Mouse (Mus musculus) liver, embryonic 15.5 days (tissue): ENCODE results near the gene Adamtsl1. TPM values are rescaled to one million over a fixed set of nuclear protein-coding genes. Genes with fewer than 3 reads are reported as not detected.

Experiments
- ATAC-seq: fragments of 200-750 bp; cut with Nextera tagmentation; 2 replicates; pipeline ENCODE4 v1.8.0; 2017; ENCODE audit warnings: moderate number of reproducible peaks, mild to moderate bottlenecking, moderate library complexity; ENCODE audit not compliant: insufficient read depth
- H3K27ac ChIP-seq: fragments of 300-500 bp; sonication (generic); replicated peaks from 2 replicates; pipeline ENCODE4 v1.5.1; 2015; ENCODE audit warnings: mild to moderate bottlenecking, inconsistent platforms
- H3K27me3 ChIP-seq: fragments of 300-500 bp; sonication (generic); 2 replicates; pipeline ENCODE4 v1.6.1; 2015; ENCODE audit warnings: mild to moderate bottlenecking, inconsistent platforms
- H3K36me3 ChIP-seq: fragments of 300-500 bp; sonication (generic); replicated peaks from 2 replicates; pipeline ENCODE4 v1.6.1; 2015; ENCODE audit warnings: moderate library complexity, mild to moderate bottlenecking, inconsistent platforms
- H3K4me1 ChIP-seq: fragments of 300-500 bp; sonication (generic); replicated peaks from 2 replicates; pipeline ENCODE4 v1.6.1; 2015; ENCODE audit warnings: inconsistent platforms
- H3K4me2 ChIP-seq: fragments of 300-500 bp; sonication (generic); 2 replicates; pipeline ENCODE4 v1.6.1; 2015; ENCODE audit warnings: moderate library complexity, mild to moderate bottlenecking, inconsistent platforms
- H3K4me3 ChIP-seq: fragments of 300-500 bp; sonication (generic); replicated peaks from 2 replicates; pipeline ENCODE4 v1.5.1; 2015; ENCODE audit warnings: mild to moderate bottlenecking, inconsistent platforms
- H3K9ac ChIP-seq: fragments of 300-500 bp; sonication (generic); 2 replicates; pipeline ENCODE4 v1.6.1; 2015; ENCODE audit warnings: moderate library complexity, mild to moderate bottlenecking, inconsistent platforms
- H3K9me3 ChIP-seq: fragments of 300-500 bp; sonication (generic); replicated peaks from 2 replicates; pipeline ENCODE4 v1.6.1; 2016; ENCODE audit warnings: inconsistent platforms
- WGBS: fragments of 180-500 bp; shearing (Covaris S2); methylation state at CpG from one replicate; pipeline ENCODE4 v1.1.7; 2015; ENCODE audit warnings: mixed read lengths; ENCODE audit not compliant: insufficient replicate concordance; 5-methylcytosine and 5-hydroxymethylcytosine counted together
- polyA plus RNA-seq: library from polyadenylated mRNA; unstranded; fragments of >200 nt; fragmentation: Nextera tagmentation; extraction: Ambion mirVana; gene quantifications from 2 replicates; pipeline ENCODE4 v1.2.1, GENCODE M21; 2015

Gene Adamtsl1
- polyA plus RNA-seq, 1 experiment from 2014 or later = 0.47 TPM

DNA sequence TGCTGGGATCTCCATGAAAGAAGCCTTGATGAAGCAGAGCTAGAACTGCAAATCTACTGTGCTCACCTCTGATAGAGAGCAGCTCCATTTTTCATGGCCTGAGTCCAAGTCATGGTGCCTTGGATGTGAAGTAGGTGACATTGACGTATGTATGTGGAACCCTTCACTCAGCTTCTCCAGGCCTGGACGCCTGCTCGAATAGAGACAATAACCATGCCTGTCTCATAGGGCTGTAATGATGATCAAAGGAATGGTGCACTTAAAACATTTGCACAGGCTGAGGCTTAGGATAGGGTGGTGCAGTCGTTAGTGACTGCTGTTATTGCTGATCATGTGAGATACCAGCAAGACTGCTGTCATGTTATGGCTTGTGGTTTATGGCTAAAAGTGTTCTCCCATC, 801.1 kb downstream of the Adamtsl1 start:
- H3K9me3 ChIP-seq = no peaks in the 10 kb centered on the region
- no peaks in the 10 kb centered on the region for H3K4me1 ChIP-seq
- H3K4me2 ChIP-seq = no peak overlapping the region
- H3K4me3 ChIP-seq = no peak overlapping the region
- H3K9ac ChIP-seq = no peak overlapping the region
- WGBS = 61% methylated on average over 4 of the region's 4 CpGs
- no peak overlapping the region for H3K27ac ChIP-seq
- H3K27me3 ChIP-seq = no peaks in the 10 kb centered on the region
- H3K36me3 ChIP-seq = no peaks in the 10 kb centered on the region
- ATAC-seq = no peak

DNA sequence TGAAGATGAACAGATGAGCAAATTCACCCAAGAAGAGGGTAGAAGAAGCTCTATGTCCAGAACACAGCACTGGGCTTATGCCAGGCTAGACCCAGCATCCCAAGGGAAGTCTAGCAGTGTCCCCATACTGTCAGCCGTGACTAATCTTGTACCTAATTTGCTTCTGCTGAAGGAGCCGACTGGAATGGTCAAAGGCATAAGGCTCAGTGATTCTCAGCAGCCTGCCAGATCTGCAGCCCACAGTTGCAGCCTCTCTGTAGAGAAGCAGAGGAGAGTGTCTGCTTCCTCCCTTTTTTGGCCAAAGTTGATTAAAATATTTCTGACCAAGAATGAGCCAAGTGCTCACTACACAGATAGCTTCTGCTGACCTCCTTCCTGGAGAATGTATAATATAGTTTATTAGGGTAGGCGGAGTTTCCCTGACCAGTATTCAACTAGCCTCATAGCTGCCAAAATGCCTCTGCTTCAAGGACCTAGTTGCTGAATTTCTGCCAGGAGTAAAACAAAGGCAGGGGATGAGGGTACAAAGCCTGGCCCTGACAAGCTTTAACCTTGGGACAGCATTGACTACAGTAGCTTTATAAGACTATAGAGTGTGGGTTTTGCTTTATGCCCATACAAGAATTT, 804.1 kb downstream of the Adamtsl1 start:
- 62% methylated on average over 3 of the region's 3 CpGs for WGBS
- ATAC-seq = no peak

DNA sequence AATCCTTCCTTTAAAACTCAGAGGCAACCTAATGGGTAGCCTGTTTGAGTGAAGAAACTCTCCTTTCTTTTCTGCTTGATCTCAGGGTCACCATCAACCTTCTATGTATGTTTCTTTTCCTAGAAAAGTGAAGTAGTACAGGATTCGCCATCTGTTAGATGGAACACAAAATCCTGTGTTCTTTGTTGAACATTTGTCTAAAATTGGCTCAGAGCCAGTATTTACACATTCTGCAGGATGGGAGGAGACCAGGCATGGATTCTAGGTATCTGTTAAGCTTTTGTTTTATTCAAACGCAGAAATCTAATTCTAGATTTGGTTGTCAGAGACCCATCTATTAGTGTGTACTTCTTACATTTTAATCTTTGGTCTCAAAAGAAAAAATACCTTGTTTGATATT, 811.4 kb downstream of the Adamtsl1 start:
- no peaks in the 10 kb centered on the region for H3K4me1 ChIP-seq
- H3K27me3 ChIP-seq = no peaks in the 10 kb centered on the region
- H3K36me3 ChIP-seq = no peaks in the 10 kb centered on the region
- no peaks in the 10 kb centered on the region for H3K9me3 ChIP-seq
- no peak overlapping the region for H3K4me2 ChIP-seq
- no peak overlapping the region for H3K4me3 ChIP-seq
- 40% methylated on average over 2 of the region's 2 CpGs for WGBS
- no peak overlapping the region for H3K9ac ChIP-seq
- no peak for ATAC-seq
- no peak overlapping the region for H3K27ac ChIP-seq

More for the DNA sequence above, 804.1 kb downstream of the Adamtsl1 start:
- Histone ChIP-seq H3K4me3 (no peak overlapping the region), H3K9ac (no peak overlapping the region), H3K4me1 (no peaks in the 10 kb centered on the region), H3K27me3 (no peaks in the 10 kb centered on the region), H3K4me2 (no peak overlapping the region), H3K27ac (no peak overlapping the region), H3K9me3 (no peaks in the 10 kb centered on the region), H3K36me3 (no peaks in the 10 kb centered on the region)

DNA sequence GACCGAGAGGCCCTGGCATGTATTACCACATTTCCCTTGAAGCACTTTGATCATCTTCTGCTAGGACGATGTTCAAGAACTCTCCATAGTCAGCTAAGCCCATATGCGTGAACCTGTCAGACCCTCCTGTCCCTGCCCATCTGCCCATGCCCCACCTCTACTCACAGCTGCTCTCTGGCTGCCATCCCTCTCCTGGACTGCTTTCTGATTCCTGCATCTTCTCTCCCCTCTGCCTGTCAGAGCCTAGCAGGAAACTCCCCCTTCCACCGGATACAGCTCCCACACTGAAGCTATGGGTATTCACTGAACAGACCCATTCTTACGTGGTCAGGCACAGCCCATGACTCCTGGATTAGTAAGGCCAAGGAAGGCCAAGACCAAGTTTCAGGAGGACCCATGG, 812.0 kb downstream of the Adamtsl1 start:
- H3K9ac ChIP-seq = no peak overlapping the region
- no peaks in the 10 kb centered on the region for H3K27me3 ChIP-seq
- no peaks in the 10 kb centered on the region for H3K9me3 ChIP-seq
- H3K4me1 ChIP-seq = no peaks in the 10 kb centered on the region
- ATAC-seq = no peak
- no peaks in the 10 kb centered on the region for H3K36me3 ChIP-seq
- 59% methylated on average over 5 of the region's 5 CpGs for WGBS
- no peak overlapping the region for H3K27ac ChIP-seq
- no peak overlapping the region for H3K4me2 ChIP-seq
- H3K4me3 ChIP-seq = no peak overlapping the region

DNA sequence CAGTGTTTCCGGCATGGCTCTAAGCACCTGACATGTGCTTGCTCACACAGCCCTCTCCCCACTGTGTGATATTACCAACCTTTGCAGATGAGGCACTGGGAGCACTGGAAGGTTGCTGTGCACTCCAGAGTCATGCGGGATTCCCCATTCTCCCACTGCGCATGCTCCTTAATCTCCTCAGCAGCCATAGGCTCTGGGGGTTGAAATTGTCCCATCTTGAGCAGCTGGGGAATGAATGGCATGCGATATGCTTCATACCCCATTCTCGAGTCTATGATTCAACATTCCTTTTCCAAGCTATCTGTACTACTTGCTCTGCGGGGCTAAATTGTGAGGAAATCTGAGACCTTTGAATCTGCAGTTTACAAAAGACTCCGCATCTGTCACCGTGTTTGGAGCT, 812.7 kb downstream of the Adamtsl1 start:
- Histone ChIP-seq H3K27ac (no peak overlapping the region), H3K4me3 (no peak overlapping the region), H3K27me3 (no peaks in the 10 kb centered on the region), H3K4me1 (no peaks in the 10 kb centered on the region), H3K9ac (no peak overlapping the region), H3K36me3 (no peaks in the 10 kb centered on the region), H3K4me2 (no peak overlapping the region), H3K9me3 (no peaks in the 10 kb centered on the region)
- WGBS = 69% methylated on average over 8 of the region's 8 CpGs
- ATAC-seq = no peak

DNA sequence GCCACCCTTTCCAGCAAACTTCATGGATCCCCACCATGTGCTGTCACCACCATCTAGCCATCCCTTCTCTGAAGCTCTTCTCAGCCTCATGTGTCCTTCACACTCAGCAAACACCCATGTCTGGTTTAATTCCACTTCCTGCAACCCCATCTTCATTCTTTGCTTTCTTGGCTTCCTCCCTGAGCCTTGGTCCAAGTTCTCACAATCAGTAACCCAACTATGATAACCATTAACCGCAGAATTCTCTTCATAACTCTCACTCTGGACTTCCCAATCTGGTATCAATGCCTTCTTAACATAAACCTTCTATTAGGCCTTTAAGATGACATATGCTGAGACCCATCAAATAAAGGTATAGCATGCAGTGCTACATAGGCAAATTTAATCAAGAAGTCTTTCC, 815.5 kb downstream of the Adamtsl1 start:
- H3K27me3 ChIP-seq = no peaks in the 10 kb centered on the region
- H3K36me3 ChIP-seq = no peaks in the 10 kb centered on the region
- no peaks in the 10 kb centered on the region for H3K4me1 ChIP-seq
- no peak overlapping the region for H3K27ac ChIP-seq
- H3K9me3 ChIP-seq = no peaks in the 10 kb centered on the region
- WGBS = 44% methylated on average over 1 of the region's 1 CpGs
- H3K4me2 ChIP-seq = no peak overlapping the region
- no peak overlapping the region for H3K4me3 ChIP-seq
- H3K9ac ChIP-seq = no peak overlapping the region
- no peak for ATAC-seq

DNA sequence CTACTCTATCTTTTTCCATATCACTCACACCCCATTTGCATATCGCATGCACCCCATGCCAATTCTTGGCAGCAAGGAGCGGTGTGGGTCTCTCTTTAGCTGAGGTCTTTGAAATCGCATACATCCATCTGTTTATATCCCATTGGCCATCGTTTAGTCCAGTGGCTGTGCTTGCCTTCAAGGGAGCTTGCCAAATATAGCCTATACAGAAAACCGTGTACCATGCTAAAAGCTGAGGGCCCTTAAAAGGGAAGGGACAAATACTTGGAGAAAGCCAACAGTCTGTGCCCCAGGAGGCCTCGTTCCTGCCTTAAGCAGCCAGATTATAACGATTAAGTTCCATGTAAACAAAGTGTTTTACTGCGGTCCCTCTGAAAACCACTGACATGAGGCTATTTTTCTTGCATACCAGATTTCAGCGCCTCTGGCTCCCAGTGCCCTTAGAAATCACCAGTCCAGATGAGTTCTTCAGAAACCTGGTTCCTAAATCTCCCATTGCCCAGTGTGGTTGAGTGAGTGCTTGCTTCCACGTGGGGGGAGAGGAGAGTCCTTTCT, 822.0 kb downstream of the Adamtsl1 start:
- 42% methylated on average over 10 of the region's 10 CpGs for WGBS
- no peak for ATAC-seq

DNA sequence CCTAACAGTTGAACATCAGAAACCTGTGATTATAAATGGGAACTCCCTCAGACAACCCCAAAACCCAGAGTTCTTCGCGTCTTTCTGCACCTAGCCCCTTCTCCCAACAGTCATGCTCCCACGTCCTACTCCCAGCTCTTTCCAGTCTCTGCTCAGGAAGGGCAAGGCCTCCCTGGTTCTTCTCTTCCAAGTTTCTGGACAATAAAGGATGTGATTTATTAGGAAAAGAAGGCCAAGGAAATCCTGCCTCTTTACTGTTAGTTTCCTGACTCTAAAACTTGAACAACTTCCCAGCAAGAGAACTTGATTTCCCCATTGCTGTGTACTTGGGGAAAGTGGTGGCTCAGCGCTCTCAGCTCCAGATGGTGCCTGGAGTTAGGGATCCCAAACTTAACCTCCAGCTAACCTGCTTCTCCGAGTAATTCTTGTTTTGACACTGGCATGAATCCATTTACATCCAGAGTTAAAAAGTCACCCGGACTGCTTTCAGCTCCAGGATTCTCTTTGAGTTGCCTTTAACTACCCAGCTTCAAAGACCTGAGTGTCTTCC, 823.3 kb downstream of the Adamtsl1 start:
- no peaks in the 10 kb centered on the region for H3K9me3 ChIP-seq
- no peak overlapping the region for H3K9ac ChIP-seq
- H3K27me3 ChIP-seq = no peaks in the 10 kb centered on the region
- H3K27ac ChIP-seq = no peak overlapping the region
- no peak for ATAC-seq
- no peaks in the 10 kb centered on the region for H3K4me1 ChIP-seq
- 55% methylated on average over 6 of the region's 6 CpGs for WGBS
- no peak overlapping the region for H3K4me3 ChIP-seq
- no peak overlapping the region for H3K4me2 ChIP-seq
- no peaks in the 10 kb centered on the region for H3K36me3 ChIP-seq

More for the DNA sequence above, 822.0 kb downstream of the Adamtsl1 start:
- H3K4me3 ChIP-seq = no peak overlapping the region
- no peaks in the 10 kb centered on the region for H3K4me1 ChIP-seq
- H3K27me3 ChIP-seq = no peaks in the 10 kb centered on the region
- H3K9me3 ChIP-seq = no peaks in the 10 kb centered on the region
- H3K27ac ChIP-seq = no peak overlapping the region
- no peaks in the 10 kb centered on the region for H3K36me3 ChIP-seq
- H3K4me2 ChIP-seq = no peak overlapping the region
- no peak overlapping the region for H3K9ac ChIP-seq

DNA sequence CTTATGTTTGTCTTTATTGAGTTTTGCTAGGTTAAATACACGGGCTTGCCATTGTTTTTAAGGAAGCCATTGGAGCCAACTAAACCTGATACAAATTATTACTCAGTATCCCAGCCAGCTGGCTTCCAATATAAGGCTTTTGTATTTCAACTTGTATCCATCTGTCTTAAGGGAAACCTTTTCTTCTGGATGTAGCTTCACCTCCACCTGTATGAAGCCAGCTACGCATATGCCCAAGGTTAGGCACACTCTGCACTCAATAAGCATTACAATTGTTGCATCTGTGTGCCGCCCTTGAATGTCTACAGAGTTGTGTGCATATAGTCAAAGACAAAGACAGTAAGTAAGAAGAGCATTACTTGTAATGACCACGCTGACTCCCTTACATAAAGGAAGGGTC, 835.4 kb downstream of the Adamtsl1 start:
- no peaks in the 10 kb centered on the region for H3K36me3 ChIP-seq
- no peaks in the 10 kb centered on the region for H3K9me3 ChIP-seq
- H3K4me2 ChIP-seq = no peak overlapping the region
- WGBS = 63% methylated on average over 4 of the region's 4 CpGs
- no peak overlapping the region for H3K27ac ChIP-seq
- no peaks in the 10 kb centered on the region for H3K27me3 ChIP-seq
- no peak overlapping the region for H3K4me3 ChIP-seq
- H3K4me1 ChIP-seq = no peaks in the 10 kb centered on the region
- no peak for ATAC-seq
- H3K9ac ChIP-seq = no peak overlapping the region

DNA sequence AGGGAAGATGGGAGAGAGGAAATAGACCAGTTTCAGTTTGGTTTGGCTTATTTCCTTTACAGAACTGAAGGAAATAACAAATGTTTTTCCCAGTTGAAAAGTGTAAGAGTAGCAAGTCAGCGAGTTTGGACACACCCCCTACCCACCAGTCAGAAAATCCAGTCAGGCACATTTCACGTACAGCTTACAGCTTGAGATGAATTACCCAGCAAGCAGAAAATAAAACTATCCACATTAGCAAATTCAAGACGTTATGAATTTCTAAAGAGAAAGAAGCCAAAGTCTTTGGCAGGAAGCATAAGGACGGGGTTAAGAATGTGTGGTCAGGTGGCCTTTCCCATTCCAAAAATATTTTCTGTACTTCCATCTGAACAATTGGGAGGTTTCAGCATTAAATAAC, 838.1 kb downstream of the Adamtsl1 start:
- no peak overlapping the region for H3K4me2 ChIP-seq
- no peaks in the 10 kb centered on the region for H3K27me3 ChIP-seq
- H3K4me3 ChIP-seq = no peak overlapping the region
- no peaks in the 10 kb centered on the region for H3K36me3 ChIP-seq
- no peak for ATAC-seq
- WGBS = 53% methylated on average over 4 of the region's 4 CpGs
- no peak overlapping the region for H3K27ac ChIP-seq
- no peaks in the 10 kb centered on the region for H3K9me3 ChIP-seq
- H3K4me1 ChIP-seq = no peaks in the 10 kb centered on the region
- no peak overlapping the region for H3K9ac ChIP-seq

DNA sequence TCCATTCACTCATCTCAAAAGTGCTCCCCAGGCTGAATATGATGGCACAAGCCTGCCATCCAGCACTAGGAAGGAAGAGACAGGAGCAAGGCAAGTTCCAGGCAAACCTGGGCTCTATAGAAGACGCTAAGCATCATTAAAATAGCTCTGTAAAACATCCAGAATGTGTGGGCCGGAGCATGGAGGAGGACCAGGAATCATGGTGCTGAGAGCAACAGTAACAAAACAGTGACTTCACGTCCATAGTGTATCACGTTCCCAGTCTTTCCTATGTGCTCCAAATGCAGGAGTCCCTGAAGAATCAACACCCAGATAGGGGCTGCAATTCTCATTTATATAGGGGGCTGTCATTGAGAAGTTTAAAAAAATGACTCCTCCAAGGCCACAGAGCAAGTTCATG, 839.6 kb downstream of the Adamtsl1 start:
- no peak overlapping the region for H3K27ac ChIP-seq
- no peak overlapping the region for H3K4me2 ChIP-seq
- no peak for ATAC-seq
- no peak overlapping the region for H3K4me3 ChIP-seq
- no peak overlapping the region for H3K9ac ChIP-seq
- H3K27me3 ChIP-seq = no peaks in the 10 kb centered on the region
- H3K9me3 ChIP-seq = no peaks in the 10 kb centered on the region
- WGBS = 64% methylated on average over 4 of the region's 4 CpGs
- H3K36me3 ChIP-seq = no peaks in the 10 kb centered on the region
- H3K4me1 ChIP-seq = no peaks in the 10 kb centered on the region

DNA sequence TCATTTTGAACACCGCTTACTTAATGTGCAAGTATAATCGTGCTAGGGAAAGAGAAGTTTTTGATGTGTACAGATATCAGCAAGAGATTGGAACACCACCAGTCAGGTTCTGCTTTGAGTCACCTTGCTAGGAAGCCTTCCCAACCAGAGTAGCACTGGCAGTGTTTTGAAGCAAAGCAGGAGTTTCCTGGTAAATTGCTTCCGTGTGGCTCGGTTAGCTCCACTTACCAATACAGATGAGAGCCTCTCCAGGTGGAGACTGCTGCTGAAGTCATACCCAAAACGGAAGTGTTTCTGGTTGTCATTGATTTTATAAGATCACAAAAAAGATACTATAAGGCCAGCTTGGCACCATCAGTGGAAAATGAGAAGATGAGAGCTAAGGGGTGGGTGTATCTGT, 845.4 kb downstream of the Adamtsl1 start:
- Histone ChIP-seq H3K9me3 (no peaks in the 10 kb centered on the region), H3K36me3 (no peaks in the 10 kb centered on the region), H3K4me3 (no peak overlapping the region), H3K4me1 (no peaks in the 10 kb centered on the region), H3K4me2 (no peak overlapping the region), H3K27ac (no peak overlapping the region), H3K27me3 (no peaks in the 10 kb centered on the region), H3K9ac (no peak overlapping the region)
- WGBS = 63% methylated on average over 5 of the region's 5 CpGs
- ATAC-seq = no peak
